Mouse (Mus musculus): ENCODE measurements around the gene Zcchc14.

DNA sequence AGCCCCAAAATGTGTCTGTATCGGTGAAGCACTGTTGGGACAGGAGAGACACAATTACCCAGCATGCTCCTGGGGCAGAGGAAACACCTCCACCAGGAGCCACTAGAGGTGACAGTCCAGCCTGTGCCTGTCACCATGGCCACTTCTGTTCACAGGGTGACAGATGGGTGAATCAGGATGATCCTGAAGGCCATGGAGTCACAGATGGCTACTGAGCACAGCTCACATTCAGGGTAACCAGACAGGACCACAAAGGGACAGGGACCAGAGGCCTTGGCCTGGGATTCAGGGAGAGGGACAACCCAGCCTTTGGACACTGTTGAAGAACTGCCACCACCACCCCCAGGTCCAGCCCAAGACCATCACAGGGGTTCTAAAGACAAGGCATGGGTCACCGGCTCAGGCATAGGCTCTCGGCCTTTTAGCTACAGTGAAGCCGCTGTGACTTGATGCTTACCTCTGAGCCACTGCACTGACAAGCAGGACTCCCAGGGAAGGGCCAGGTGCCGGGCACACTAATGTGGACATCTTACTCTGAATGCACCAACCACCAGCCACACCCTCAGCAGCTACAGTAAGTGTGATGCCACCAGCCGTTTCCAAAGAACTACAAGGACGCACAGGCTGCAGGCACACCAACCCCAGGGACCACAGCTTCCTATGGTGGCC, 92.1 kb downstream of the Zcchc14 start:
- TF ChIP-seq CTCF (conservative IDR thresholded peaks at IDR 0.05 in 1 of 2, IDR thresholded peaks at IDR 0.05 in 1 of 2; ENCODE audit: low read depth in 2 of 2, low read length in 2 of 2) (no peak), MYC (IDR thresholded peaks at IDR 0.05; ENCODE audit: low read depth, low read length) (no peak)

Measured in CH12.LX (cell line).